Mouse (Mus musculus) MEL (cell line): ENCODE measurements around the gene Slc29a3.

Source experiments
- BHLHE40 ChIP-seq: IDR thresholded peaks from 2 replicates; pipeline ENCODE4 v1.6.1; 2012; ENCODE audit warnings: low read depth, mild to moderate bottlenecking, inconsistent platforms, low read length, improper control_type of control experiment, borderline replicate concordance
- CTCF ChIP-seq, 3 experiments: IDR thresholded peaks in 2 of 3; conservative IDR thresholded peaks in 1 of 3; 2 replicates each; pipeline ENCODE4 v1.5.1; 2011 to 2012; ENCODE audit warnings: low read length in 3 of 3, low read depth in 2 of 3, mild to moderate bottlenecking in 2 of 3, improper control_type of control experiment in 1 of 3, inconsistent platforms in 1 of 3, mixed read lengths in 1 of 3, moderate library complexity in 1 of 3; ENCODE audit not compliant: control insufficient read depth in 1 of 3, insufficient read depth in 1 of 3, poor library complexity in 1 of 3, severe bottlenecking in 1 of 3
- ELF1 ChIP-seq: IDR thresholded peaks from 2 replicates; pipeline ENCODE4 v1.6.1; 2014; ENCODE audit warnings: low read depth, mild to moderate bottlenecking, inconsistent platforms, low read length, improper control_type of control experiment, moderate library complexity
- EP300 ChIP-seq, 2 experiments: IDR thresholded peaks; 2 replicates each; pipeline ENCODE4 v1.6.1; 2011; ENCODE audit warnings: improper control_type of control experiment in 2 of 2, low read length in 2 of 2, low read depth in 1 of 2, mild to moderate bottlenecking in 1 of 2
- GATA1 ChIP-seq: IDR thresholded peaks from 2 replicates; pipeline ENCODE4 v1.6.1; 2011; ENCODE audit warnings: low read depth, low read length, improper control_type of control experiment
- HCFC1 ChIP-seq: IDR thresholded peaks from 2 replicates; pipeline ENCODE4 v1.6.1; 2012; ENCODE audit warnings: low read depth, mild to moderate bottlenecking, inconsistent platforms, low read length, improper control_type of control experiment, moderate library complexity
- JUND ChIP-seq: IDR thresholded peaks from 2 replicates; pipeline ENCODE4 v1.6.1; 2011; ENCODE audit warnings: low read depth, mild to moderate bottlenecking, improper control_type of control experiment, low read length
- NELFE ChIP-seq: IDR thresholded peaks from 2 replicates; pipeline ENCODE4 v1.6.1; 2011; ENCODE audit warnings: low read depth, low read length, improper control_type of control experiment
- POLR2A ChIP-seq, 2 experiments: IDR thresholded peaks; 2 replicates each; pipeline ENCODE4 v1.6.1; 2011 to 2012; ENCODE audit warnings: low read length in 2 of 2, mild to moderate bottlenecking in 2 of 2, control low read depth in 1 of 2, improper control_type of control experiment in 1 of 2, low read depth in 1 of 2, moderate library complexity in 1 of 2; ENCODE audit not compliant: control insufficient read depth in 1 of 2, insufficient read depth in 1 of 2, poor library complexity in 1 of 2
- SMC3 ChIP-seq: IDR thresholded peaks from 2 replicates; pipeline ENCODE4 v1.6.1; 2011; ENCODE audit warnings: low read depth, low read length, improper control_type of control experiment
- TBP ChIP-seq: IDR thresholded peaks from 2 replicates; pipeline ENCODE4 v1.8.0; 2011; ENCODE audit warnings: low read depth, low read length, improper control_type of control experiment
- ZC3H11A ChIP-seq: IDR thresholded peaks from 2 replicates; pipeline ENCODE4 v1.6.1; 2012; ENCODE audit warnings: low read depth, mild to moderate bottlenecking, inconsistent platforms, low read length, improper control_type of control experiment
- ZNF384 ChIP-seq: IDR thresholded peaks from 2 replicates; pipeline ENCODE4 v1.6.1; 2012; ENCODE audit warnings: low read depth, mild to moderate bottlenecking, inconsistent platforms, low read length, improper control_type of control experiment

DNA sequence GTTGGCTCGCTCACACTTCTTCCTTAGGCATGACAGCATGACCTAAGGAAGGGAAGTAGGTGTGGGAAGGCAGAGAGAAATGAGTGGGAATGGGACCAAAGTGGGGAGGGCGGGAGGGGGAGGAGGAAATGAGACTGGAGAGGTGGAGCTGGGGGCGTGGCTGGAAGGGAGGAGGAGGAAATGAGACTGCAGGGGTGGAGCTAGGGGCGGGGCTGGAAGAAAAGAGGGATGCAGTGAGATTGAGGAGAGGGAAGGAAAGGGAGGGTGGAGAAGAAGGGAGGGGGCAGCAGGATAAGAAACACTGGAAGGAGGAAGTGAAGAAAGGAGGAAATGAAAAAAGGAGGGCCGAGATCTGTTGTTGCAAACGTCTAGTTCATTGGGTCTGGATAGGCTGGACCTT is 61.6 kb downstream of the Slc29a3 start:
- TF ChIP-seq CTCF (IDR thresholded peaks at IDR 0.05 in 2 of 3, conservative IDR thresholded peaks at IDR 0.05 in 1 of 3; ENCODE audit: control insufficient read depth in 1 of 3, insufficient read depth in 1 of 3, low read depth in 2 of 3, low read length in 3 of 3, poor library complexity in 1 of 3, severe bottlenecking in 1 of 3) (no peak), NELFE (no peak), SMC3 (no peak), ZC3H11A (no peak), ELF1 (no peak), BHLHE40 (no peak), GATA1 (no peak), JUND (no peak), EP300 (IDR thresholded peaks at IDR 0.05; ENCODE audit: low read depth in 1 of 2, low read length in 2 of 2) (no peak), TBP (no peak), HCFC1 (no peak), ZNF384 (no peak), POLR2A (IDR thresholded peaks at IDR 0.05; ENCODE audit: control insufficient read depth in 1 of 2, insufficient read depth in 1 of 2, low read depth in 1 of 2, low read length in 2 of 2, poor library complexity in 1 of 2) (no peak)
